Mouse (Mus musculus) small intestine, adult 2 months (tissue): Measurements from ENCODE around the gene Gapdhs. TPM values are rescaled to one million over a fixed set of nuclear protein-coding genes. Genes with fewer than 3 reads are reported as not detected.
"Not testable (repeated sequence)": the region's sequence is repeated elsewhere in the genome, so short reads cannot be mapped to it uniquely, and the experiment has no call there.

Experiments used
- H3K27ac ChIP-seq: fragments of 200-500 bp; 2 replicates; pipeline ENCODE4 v1.5.1; 2012; ENCODE audit warnings: low read depth, low read length, control low read depth, inconsistent platforms; ENCODE audit not compliant: insufficient read depth
- H3K27me3 ChIP-seq: fragments of 200-500 bp; 2 replicates; pipeline ENCODE4 v1.6.1; 2012; ENCODE audit warnings: mild to moderate bottlenecking, moderate library complexity, low read length, inconsistent platforms; ENCODE audit not compliant: control insufficient read depth, insufficient read depth
- H3K36me3 ChIP-seq: fragments of 200-500 bp; 2 replicates; pipeline ENCODE4 v1.6.1; 2012; ENCODE audit warnings: mild to moderate bottlenecking, low read length, control low read depth, inconsistent platforms; ENCODE audit not compliant: control insufficient read depth, insufficient read depth
- H3K4me1 ChIP-seq: fragments of 200-500 bp; 2 replicates; pipeline ENCODE4 v1.6.1; 2012; ENCODE audit warnings: low read length, inconsistent platforms, mixed read lengths; ENCODE audit not compliant: control insufficient read depth, insufficient read depth, insufficient read length
- H3K4me3 ChIP-seq: fragments of 200-500 bp; 2 replicates; pipeline ENCODE4 v1.5.1; 2012; ENCODE audit warnings: low read depth, mild to moderate bottlenecking, control low read depth, inconsistent platforms, low read length, moderate library complexity
- CTCF ChIP-seq: fragments of 200-500 bp; IDR thresholded peaks from 2 replicates; pipeline ENCODE4 v1.5.1; 2012; ENCODE audit warnings: low read depth, mild to moderate bottlenecking, control low read depth, inconsistent platforms, low read length, moderate library complexity, mixed read lengths; ENCODE audit not compliant: insufficient replicate concordance, insufficient read length; ENCODE audit errors: extremely low read depth
- POLR2A ChIP-seq: fragments of 200-500 bp; IDR thresholded peaks from 2 replicates; pipeline ENCODE4 v1.6.1; 2012; ENCODE audit warnings: low read depth, mild to moderate bottlenecking, control low read depth, inconsistent platforms, low read length, moderate library complexity
- whole genome bisulfite sequencing: fragments of 180-500 bp; shearing (Covaris S2); methylation state at CpG from one replicate; pipeline ENCODE4 v1.1.7; 2018; 5-methylcytosine and 5-hydroxymethylcytosine counted together
- polyA plus RNA-seq: library from polyadenylated mRNA; depleted of rRNA; stranded (reverse); fragments of >200 nt; gene quantifications from 2 replicates; pipeline ENCODE4 v1.2.3, GENCODE M21; 2012

Gapdhs gene
- polyA plus RNA-seq, 1 experiment = not detected

GRCm38 (mm10) chr7:30744022-30744598, 629 bp upstream of the Gapdhs start:
- H3K27ac ChIP-seq = no peak overlapping the region
- no peaks in the 10 kb centered on the region for H3K27me3 ChIP-seq
- TF ChIP-seq CTCF = no peak
- TF ChIP-seq POLR2A = no peak
- H3K4me3 ChIP-seq = no peak overlapping the region
- no peaks in the 10 kb centered on the region for H3K36me3 ChIP-seq
- H3K4me1 ChIP-seq = peaks cover 2% of the 10 kb centered on the region; the same call in 1 of the 2 replicates
- WGBS = 32% methylated on average over 4 of the region's 4 CpGs

GRCm38 (mm10) chr7:30742570-30742969, 911 bp downstream of the Gapdhs start:
- H3K36me3 ChIP-seq, H3K27ac ChIP-seq, H3K4me3 ChIP-seq, H3K27me3 ChIP-seq, H3K4me1 ChIP-seq: not testable (repeated sequence)
- 82% methylated on average over 2 of the region's 2 CpGs for WGBS

- H3K27me3 ChIP-seq = no peaks in the 10 kb centered on the region
- TF ChIP-seq POLR2A (no peak), CTCF (no peak)
- no peaks in the 10 kb centered on the region for H3K4me1 ChIP-seq
- no peak overlapping the region for H3K4me3 ChIP-seq
- WGBS = 83% methylated on average over 3 of the region's 3 CpGs
- no peak overlapping the region for H3K27ac ChIP-seq
- peaks cover 7% of the 10 kb centered on the region for H3K36me3 ChIP-seq
Measured at GRCm38 (mm10) chr7:30736211-30736610, 7.3 kb downstream of the Gapdhs start.

GRCm38 (mm10) chr7:30730064-30730722, 13.3 kb downstream of the Gapdhs start:
- peak overlapping the region; percentile 80 for H3K27ac ChIP-seq
- not testable (repeated sequence) for H3K27me3 ChIP-seq, H3K36me3 ChIP-seq
- H3K4me3 ChIP-seq = peak overlapping the region; percentile 86
- WGBS = 14% methylated on average over 15 of the region's 22 CpGs
- H3K4me1 ChIP-seq = peaks cover 16% of the 10 kb centered on the region; the same call in 1 of the 2 replicates

- peaks cover 17% of the 10 kb centered on the region; the same call in 1 of the 2 replicates for H3K4me1 ChIP-seq
- H3K27me3 ChIP-seq = no peaks in the 10 kb centered on the region
- H3K36me3 ChIP-seq = no peaks in the 10 kb centered on the region; the same call in 1 of the 2 replicates
- TF ChIP-seq CTCF = peak; percentile 27; the same call in 1 of the 2 replicates
- peak; percentile 35; the same call in 1 of the 2 replicates for TF ChIP-seq POLR2A
- peak within 1 kb of the TSS; percentile 80 for H3K27ac ChIP-seq
- under 1% methylated on average over 60 of the region's 60 CpGs for WGBS
- H3K4me3 ChIP-seq = peak within 1 kb of the TSS; percentile 86
Measured at GRCm38 (mm10) chr7:30729396-30730063, 14.0 kb downstream of the Gapdhs start, which contains the start of gene Tmem147. TSS of gene Tmem147 (minus strand) at chr7:30729540.

DNA sequence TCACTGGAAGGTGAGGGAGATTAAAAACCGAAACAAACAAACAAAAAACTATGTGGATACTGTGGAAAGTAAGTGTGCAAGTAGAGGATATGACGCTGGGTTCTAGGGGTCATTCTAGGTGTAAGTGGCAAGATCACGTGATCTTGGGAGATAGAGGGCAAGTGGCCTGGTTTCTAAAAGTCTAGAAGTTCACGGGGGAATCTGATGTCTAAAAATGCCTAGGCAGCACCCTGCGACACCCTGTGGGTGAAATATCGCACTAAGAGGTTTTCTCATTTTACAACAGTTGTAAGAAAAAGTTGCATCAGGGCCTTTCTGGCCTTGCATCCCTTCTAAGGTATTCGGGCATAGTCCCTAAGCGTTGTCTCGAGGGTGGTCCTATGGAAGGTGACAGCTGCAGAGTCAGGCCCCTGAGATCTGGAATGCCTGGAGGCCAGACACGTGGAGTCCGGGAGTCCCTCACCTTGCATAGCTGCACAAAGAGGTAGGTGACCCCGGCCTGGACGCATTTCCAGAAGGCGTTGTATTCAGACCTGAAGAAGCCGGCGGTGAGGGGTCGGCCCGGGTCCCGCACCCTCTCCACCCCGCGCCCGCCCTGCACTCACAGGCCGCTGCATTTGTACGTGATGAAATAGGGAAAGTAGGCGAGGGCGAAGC, 14.6 kb downstream of the Gapdhs start:
- H3K4me1 ChIP-seq = peaks cover 17% of the 10 kb centered on the region
- peak overlapping the region; percentile 26; the same call in 1 of the 2 replicates for H3K27ac ChIP-seq
- no peaks in the 10 kb centered on the region; the same call in 1 of the 2 replicates for H3K36me3 ChIP-seq
- peak overlapping the region; percentile 86 for H3K4me3 ChIP-seq
- 2% methylated on average over 26 of the region's 26 CpGs for WGBS
- TF ChIP-seq CTCF (peak; percentile 7; the same call in 1 of the 2 replicates), POLR2A (no peak)
- H3K27me3 ChIP-seq = no peaks in the 10 kb centered on the region

DNA sequence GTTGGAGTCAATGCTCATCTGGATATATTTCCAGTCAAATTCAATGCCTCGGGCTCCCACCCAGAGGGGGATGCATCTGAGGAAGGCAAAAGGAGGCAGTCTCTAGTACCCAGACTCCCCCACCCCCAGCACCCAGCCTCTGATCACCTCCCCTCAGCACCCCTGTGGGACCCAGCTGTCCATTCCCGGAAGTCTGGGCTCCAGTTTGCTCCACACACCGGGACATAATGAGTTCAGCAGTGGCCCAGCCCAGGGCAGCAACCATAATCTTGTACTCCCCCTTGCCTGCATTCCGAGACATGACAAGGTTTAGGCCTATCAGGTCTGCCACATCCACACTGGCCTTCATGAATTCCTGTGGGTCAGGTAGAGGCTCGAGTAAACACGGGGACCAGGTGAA, 15.3 kb downstream of the Gapdhs start:
- 35% methylated on average over 6 of the region's 6 CpGs for WGBS
- TF ChIP-seq POLR2A = no peak
- no peak for TF ChIP-seq CTCF

More for the DNA sequence above, 15.3 kb downstream of the Gapdhs start:
- Histone ChIP-seq H3K4me1 (peaks cover 17% of the 10 kb centered on the region), H3K36me3 (no peaks in the 10 kb centered on the region; the same call in 1 of the 2 replicates), H3K27ac (no peak overlapping the region), H3K27me3 (no peaks in the 10 kb centered on the region), H3K4me3 (peak overlapping the region; percentile 33)
